Mouse (Mus musculus) telencephalon, adult 2 months (tissue): ENCODE measurements at regions not wholly inside any gene's neighbourhood (a gene's known extent, or its start where the extent isn't known, plus 50 kb on each side); places are given as distances from the start of the nearest gene placed in this dataset.

Source experiments
- DNase-seq: peaks from one replicate; pipeline ENCODE4 v3.0.0-alpha.2; 2011; ENCODE audit warnings: low read depth, low spot score

DNA sequence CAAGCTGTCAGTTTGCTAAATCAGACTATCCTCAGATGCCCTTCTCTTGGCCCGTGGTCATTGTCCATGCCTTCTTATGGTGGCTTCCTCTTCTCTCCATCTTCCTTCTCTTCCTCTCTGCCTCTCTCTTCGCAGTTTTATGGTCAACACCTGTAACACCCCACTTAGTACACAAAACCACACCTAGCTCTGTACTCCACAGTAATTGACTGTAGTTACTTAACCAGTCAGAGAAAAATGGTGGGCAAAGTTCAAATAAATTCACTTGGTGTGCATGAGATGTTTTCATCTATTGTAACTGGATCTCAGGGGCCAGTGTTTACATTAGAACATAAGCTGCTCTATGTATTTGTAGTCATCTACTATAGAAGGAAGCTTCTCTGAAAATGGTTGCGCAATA is 807.8 kb upstream of the Cadm2 start:
- no peak for DNase-seq

DNA sequence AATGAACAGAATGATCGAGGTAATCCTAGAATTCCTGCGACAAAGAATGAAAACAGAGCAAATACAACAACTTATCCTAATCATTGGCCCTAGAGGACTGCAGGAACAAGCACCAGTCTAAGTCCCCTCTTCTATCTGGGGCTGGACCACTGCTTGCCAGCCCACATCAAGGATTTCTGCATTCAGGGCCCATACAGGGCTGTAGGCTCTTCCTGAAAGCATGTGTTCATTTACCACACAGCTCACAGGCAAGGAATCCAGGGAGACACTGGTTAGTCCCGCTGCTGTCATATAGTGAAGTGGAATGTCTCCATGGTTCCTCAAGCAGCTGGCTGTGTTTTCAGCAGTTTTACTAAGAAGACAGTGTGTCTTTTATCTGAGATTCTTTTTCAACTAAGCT is 806.8 kb upstream of the Cadm2 start:
- no peak for DNase-seq

DNA sequence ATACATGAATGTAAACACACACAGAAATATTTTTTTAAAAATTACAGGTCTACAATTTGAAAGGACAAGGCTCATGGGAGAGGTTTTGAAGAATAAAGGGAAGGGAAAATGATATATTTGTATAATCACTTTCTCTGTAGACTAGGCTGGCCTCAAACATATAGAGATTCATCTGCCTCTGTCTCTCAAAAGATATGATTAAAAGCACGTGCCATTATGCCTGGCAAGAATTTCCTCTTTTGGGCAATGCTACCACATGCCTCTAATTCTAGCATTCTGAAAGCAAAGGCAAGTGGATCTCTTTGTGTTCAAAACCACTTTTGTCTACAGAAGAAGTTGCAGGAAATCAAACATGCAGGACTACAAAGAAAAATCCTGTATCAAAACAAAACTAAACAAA is 804.6 kb upstream of the Cadm2 start:
- no peak for DNase-seq

DNA sequence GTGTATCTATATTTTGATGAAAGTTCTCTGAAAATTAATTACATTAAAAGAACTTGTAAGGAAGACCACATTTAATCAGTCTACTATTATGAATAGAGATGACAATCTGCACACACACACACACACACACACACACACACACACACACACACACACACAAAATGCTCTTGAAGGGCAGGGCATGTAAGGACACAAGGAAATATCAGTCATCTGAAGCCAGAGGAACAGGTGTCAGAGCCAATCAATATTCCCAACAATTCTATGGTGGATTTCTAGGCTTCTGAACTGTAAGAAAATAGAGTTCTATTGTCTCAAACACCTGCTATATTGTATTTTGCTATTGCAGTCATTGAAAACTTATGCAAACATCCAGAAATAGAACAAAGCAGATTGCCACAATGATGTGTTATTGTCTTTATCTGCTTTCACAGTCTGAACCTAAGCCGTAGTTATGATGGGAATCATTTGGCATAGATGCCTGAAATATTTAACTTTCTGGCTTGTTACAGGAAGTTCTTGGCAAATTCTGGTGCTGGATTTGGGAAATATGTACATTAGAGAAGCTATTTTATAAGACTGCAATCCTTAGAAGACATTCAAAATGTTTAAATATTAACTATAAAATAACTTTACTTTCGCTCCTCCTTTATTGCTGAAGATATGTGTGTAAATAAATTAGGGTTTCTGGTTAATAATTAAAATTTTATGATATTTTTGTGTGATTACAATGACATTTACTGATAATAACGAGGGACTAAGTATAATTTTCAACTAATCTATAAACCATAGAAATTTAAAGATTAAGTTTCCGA is 781.4 kb upstream of the Cadm2 start:
- peak; percentile 4 for DNase-seq

DNA sequence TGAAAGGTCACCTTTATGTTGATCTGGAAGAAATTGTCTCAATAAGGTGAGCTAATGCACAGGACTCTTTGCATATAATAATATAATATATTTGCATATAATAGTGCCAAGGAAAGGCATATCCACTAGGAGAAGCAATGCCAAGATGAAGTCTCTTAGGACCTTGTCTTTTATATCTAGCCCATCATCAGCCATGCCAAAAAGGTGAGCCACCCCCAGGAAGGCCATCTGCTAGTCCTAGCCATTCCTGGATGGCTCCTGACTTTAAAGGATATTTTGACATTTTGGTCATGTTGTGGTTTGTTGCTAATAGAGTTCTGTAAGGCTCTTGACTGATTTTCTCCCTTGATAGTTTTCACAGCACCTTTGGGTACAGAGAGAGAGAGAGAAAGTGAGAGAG is 779.9 kb upstream of the Cadm2 start:
- no peak for DNase-seq

DNA sequence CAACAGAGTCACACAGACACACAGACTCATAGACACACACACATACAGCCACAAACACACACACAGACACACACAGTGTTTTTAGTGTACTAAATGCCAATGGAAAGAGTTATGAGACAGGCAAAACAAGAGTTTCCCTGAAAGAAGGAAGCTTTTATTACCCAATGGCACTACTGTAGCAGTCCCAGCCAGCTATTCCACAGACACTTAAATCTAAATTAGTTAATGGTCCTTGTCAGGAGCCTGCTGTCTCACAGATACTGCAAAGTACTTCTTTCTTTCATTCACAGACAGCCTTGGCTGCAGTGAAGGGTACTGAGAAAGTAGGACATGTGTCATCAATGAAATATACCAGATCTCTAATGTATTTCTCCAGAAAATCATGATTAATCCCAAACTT is 730.4 kb upstream of the Cadm2 start:
- no peak for DNase-seq

DNA sequence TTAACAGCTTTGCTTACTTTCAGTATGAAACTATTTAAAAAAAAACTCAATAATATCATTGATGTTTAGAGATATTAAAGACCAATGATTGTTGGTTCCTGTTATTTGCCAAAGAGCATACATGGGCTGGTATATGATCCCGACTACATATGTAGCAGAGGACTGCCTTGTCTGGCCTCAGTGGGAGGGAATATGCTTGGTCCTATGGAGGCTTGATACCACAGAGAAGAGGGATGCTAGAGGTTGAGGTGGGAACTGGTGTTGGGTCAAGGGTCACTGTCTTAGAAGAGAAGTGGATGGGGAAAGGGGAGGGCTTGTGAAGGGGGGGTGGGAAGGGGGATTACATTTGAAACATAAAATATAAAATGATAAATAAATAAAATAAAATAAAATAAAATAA is 718.3 kb upstream of the Cadm2 start:
- DNase-seq = no peak
